Mouse (Mus musculus) hematopoietic stem cell, adult 5-6 weeks (primary cell): ENCODE data around the gene Sstr5. TPM values are rescaled to one million over a fixed set of nuclear protein-coding genes. Genes with fewer than 3 reads are reported as not detected.

Experiments
- ATAC-seq, 2 experiments: fragments of 125-278 bp in 1 of 2; replicated peaks in 1 of 2; 2 replicates each; pipeline ENCODE4 v1.8.0; 2016 to 2017; ENCODE audit warnings: inconsistent platforms in 2 of 2, mild to moderate bottlenecking in 2 of 2, moderate number of reproducible peaks in 2 of 2, low read depth in 1 of 2, moderate TSS enrichment in 1 of 2; ENCODE audit not compliant: low FRiP score in 2 of 2, poor library complexity in 2 of 2, severe bottlenecking in 2 of 2, insufficient read depth in 1 of 2, low TSS enrichment in 1 of 2
- total RNA-seq: library from RNA; stranded (forward); fragments of 172-1452, 232-1000 nt; gene quantifications from 2 replicates; pipeline ENCODE4 v1.2.3, GENCODE M21; 2017

Gene Sstr5
- not detected in 2 replicates for total RNA-seq

DNA sequence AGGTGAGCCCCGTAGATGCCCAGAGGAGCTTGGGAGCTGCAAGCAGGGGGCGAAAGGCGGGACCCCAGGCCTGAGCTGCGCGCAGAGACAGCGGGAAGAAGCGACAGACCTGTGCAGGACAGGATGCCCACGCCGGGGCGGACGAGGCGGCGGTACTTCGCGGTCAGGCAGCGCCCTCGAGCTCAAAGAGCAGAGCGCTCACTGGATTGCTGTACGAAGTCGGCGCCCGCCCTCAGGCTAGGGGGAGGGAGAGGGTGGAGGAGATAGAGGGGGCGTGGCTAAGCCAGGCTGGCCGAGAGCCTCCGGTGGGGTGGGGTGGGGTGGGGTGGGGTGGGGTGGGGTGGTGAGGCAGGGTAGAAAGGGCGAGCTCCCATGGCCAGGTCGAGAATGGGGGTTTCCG lies at the start of gene Sstr5:
Sstr5 (minus strand) TSS at position 276 of the 400 bp plus-strand sequence.
- no peak; a peak in 1 of 4 replicates for ATAC-seq

DNA sequence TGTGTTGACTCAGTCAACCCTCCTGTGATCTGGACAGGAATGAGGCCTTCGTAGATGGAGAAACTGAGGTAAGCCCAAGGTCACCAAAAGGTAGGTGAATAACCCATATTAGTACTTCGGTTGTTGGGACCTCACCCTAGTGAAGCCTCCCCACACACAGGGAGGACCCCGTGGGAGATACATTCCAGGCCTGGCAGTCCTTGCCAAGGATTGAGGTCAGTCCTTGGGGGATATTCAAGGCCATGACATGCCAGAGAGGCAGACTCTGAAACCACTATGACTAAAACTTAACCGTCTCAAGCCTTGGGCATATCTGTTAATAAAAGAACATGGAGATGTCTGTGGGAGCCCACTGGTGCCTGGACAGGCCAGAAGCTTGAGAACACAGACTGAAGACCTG lies 44.7 kb upstream of the Sstr5 start:
- no peak for ATAC-seq

DNA sequence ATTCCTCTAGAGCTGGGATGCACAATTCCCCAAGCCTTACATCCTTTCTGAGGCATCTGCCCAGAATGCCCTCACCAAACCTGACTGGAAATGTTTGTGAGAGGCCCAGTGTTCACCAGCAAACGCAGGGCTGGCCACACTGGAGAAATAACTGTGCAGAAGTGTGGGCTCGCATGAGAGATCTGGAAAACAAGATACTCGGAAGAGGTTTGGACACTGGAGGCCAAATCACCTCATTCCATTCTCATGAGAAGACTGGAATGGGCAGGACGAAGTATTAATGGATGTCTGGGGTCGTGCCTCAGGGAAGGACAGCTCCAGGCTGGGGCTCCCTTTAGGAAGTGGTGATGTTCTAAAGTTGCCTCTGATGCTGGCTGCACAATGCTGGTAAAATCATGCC lies 43.6 kb upstream of the Sstr5 start:
- no peak for ATAC-seq

DNA sequence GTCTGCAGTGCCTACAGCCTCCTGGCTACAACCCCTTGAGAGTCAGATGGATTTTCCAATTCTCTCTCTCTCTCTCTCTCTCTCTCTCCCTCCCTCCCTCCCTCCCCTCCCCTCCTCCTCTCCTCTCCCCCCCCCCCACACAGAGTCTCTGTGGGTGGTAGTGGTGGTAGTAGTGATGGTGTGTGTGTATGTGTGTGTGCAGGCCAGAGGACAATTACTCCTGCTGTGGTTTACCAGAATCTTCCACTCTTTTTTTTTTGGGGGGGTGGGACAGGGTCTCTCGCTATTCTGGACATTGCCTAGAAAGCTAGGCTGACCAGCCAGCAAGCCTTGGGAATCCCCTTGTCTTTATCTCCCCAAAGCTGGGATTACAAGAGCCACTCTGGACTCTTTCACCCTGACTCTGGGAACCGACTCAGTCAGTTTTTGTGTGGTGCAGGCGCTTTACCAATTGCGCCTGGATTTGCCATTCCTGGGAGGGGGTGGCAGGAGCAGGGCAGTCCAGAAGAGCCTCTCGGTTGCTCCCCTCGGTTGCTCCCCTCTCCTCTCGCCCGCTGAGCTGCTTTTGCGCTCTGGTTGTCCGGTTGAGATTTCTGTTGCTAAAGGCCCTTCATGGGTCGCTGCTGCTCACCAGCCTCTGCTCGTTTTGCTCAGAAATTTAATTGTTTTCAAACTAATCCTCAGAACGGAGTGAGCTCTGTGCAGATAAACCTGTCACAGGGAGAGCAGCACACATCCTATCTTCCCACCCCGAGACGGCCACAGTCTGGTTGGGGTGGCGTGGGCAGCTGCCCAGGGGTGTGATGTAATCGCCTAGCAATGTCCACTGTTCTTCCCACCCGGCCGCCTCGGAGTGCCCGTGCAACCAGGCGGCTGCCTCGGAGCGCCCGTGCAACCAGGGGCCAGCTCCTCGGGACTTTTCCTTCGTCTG lies 42.1 kb upstream of the Sstr5 start:
- ATAC-seq: no peak

DNA sequence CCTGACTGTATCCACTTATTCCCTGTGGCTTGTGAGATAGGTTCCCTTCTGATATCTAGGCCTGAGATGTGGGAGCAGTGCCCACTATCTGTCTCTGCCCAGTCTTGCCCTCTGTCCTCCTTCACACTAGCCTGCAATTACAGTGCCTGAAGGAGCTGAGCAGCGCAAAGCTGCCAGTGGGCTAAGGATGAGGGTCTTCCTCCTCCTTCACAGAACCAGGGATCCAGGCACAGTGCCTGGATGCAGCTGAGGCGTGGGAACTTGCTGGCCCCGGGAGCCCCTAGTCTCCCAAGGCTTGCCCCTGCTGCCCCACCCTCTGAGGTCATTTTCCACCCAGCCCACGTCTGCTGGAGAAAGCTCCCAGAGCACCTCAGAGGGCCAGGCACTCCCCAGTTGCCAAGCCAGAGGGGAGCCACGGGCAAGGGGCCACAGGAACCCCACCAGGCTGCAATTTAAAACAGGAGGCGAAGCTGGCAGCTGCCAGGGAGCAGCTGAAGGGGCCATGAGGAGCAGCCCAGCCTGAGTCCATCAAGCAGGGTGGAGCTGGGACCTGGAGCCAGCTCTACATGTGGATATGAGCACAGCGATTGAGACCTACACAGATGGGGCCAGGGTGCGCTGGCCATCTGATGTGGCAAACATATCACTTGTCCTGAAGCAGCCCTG lies 33.4 kb upstream of the Sstr5 start:
- ATAC-seq: no peak

DNA sequence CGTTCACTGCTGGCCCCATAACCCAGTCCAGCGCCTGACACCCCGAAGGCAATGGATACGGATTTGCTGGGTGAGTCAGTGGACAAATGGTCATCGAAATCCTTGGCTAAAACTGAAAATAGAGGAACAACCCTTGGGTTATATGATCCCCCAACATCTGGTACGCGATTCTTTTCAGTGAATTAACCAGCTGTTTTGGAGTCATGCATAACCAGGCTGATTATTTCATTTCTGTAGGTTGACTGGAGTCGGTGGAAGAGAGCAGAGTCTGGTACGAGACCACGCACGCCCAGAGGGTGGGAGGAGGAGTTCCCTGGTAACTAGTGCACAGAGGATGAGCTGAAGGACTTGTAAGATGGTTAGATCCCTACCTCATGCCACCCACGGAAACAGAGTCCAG lies 25.0 kb upstream of the Sstr5 start:
- ATAC-seq: no peak

DNA sequence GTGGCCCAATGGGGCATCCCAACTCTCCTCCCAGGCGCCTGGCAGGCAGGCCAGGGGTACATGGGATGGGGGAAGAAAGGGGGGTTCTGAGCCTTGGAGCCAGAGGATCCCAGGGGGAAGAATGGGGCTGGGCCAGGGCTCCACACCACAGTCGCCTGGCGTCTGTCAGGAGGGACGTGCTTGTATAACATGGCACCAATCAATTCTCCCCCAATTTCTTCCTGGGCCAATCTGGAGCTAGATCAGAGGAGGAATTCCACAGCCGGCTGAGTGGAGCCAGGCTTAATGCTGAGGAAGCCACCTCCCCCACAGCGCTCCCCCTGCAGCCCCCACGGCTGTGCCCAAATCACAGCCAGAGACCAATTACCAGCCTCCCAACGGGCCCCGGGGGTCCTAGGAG lies 23.4 kb upstream of the Sstr5 start:
- ATAC-seq: no peak

DNA sequence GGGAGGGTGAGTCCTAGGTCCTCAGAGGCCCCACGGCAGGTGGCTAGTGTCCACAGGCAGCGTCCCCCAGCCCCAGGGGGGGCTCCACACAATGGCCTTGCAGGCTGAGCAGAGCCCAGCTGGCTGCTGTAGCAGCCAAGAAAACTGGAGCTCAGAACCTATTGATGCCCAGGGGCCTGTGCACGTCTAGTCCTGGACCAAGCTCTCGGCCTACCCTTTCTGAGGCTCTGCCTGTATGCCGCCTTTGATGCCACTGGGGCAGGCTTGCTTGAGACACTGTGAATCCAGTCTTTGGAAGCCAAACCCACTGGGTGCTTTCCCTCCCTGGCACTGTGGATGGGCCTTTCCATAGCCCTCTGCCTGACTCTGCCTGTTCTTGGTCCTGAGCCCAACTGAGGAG lies 22.4 kb upstream of the Sstr5 start:
- ATAC-seq: no peak

DNA sequence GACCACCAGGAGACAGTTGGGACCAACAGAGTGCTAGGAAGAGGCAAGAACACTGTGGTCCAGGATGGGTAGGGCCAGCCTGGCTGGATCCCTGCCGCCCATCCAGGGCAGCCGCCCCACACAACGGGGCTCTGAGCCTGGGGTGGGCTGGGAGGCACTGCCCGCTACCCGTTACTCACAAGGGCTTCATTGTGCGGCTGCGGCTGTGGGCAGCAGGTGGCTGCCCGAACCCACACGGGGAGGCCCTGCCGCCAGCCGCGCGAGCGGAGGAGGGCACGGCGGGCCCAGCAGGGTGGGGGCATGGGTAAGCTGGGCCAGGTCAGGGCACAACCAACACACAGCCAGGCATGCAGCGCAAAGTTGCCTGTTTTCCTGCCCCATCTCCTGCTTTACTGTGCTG lies 21.1 kb upstream of the Sstr5 start:
- ATAC-seq: no peak

DNA sequence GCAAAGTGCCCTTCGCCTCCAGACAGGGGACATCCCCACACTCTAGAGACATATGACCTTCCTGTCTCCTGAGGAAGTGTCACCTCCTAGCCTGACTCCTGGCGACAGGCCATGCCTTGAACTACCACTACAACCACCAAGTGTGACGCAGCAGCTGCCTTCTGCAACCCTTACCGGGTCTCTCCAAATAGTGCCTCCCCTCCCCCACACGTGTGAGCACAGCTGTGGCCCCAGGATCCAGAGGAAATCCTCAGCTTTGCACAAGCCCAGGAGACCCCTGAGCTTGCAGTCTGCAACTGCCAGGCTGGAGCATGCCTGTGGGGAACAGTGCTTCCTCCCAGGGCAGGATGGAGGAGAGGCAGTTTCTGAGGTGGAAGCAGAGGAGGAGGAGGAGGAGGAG lies 19.2 kb upstream of the Sstr5 start:
- 0 out of 4 replicates have a peak, but pooled peaks of 1 of the 2 experiments have one; percentile 17 for ATAC-seq

DNA sequence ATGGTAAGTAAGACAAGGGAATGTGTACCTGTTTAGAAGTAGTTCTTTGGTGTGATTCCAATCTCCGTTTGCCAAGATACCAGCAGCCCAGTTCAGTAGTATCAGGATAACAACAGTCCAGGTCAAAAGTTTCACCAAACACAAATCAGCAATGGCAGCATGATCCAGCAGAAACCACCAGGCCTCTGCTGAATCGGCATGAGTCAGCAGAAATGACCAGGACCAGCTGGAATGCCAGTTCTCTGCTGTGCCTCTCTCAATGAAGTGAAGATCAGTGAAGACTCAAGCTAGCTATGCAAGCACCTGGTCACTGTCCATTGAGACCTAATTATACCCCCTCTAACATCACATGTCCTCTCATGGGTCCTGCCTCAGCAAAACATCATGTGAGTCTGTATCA lies 17.0 kb upstream of the Sstr5 start:
- no peak for ATAC-seq

DNA sequence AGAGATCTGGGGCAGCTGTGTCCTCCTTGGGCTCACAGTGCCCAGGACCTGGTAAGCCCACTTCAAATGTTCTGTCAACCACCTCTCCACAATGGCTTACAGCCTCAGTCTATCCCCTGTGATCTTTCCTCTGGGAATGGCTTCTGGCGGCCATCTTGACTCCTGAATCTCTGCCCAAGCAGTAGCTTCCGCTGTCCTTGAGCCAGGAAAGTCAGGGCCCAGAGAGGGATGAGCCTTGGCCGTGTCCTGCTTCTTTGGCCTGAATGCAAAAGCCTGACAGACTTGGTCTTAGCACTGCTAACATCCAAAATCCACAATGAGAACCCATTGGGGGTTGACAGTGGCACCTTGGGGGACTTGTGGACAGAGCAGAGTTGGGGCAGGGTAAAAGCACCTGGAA lies 14.8 kb upstream of the Sstr5 start:
- no peak for ATAC-seq

DNA sequence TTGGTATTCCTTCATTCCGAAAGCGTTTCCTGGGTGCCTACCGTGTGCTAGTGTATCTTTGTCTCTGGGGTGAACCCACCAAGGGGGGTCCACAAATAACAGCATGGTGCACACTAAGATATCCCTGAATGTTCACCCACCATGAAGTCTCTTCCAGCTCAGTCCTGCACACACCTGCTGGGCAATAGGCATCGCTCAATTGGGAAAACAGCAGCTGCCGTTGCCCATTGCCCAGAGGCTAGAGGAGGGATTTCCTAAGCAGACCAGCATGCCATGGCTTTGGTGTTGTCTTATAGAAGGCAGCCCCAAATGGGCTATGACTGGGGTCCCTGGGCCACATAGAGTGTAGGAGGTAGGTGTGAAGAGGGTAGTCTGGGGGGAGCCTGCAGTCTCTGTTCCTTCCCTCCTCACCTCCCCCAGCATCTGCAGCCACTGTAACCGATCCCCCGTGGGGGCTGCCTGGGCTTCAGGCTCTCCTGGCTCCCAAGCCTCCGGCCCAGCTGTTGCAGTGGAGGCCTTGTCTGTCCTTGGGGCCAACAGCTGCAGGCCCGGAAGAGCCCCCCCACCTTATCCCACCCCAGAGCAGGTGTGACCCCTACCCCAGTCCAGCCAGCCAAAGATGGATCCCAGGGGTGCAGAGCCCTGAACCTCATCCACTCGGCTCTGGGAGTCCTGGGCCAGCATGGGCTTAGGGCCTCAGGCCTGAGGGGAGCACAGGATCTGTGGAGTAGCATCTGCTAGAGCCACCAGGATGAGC lies 13.2 kb upstream of the Sstr5 start:
- ATAC-seq: no peak

DNA sequence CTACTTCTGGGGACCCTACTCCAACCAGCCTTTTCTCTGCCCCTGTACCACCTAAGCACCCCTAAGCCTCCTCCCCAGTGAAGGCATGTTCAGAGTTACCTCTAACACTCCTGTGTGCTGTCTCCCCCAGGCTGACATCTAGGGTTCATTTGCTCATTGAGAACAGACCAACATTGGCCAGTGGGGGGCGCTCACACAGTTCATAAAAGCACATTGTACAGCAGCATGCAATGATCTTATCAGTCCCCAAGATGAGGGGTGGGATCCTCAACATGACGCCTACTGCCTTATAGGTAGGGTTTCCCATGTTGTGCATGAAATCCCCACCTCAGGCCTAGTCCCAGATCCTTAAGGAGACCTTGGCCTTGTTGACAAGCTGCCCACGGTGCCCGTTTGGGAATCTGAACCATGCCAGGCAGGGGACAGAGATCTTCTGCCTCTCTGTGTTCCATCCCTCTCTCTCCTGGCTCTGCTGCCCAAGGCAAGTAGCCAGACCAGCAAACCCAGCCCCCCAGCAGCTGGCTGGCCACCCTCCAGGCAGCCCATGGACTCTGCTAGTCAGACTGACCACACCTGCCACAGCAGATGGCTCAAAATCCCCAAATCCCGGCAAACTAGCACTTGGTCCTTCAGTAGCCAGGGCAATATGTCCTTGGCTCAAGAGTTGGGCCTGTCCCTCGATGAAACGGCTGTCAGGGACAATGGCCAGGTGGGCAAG lies 11.9 kb upstream of the Sstr5 start:
- no peak for ATAC-seq

DNA sequence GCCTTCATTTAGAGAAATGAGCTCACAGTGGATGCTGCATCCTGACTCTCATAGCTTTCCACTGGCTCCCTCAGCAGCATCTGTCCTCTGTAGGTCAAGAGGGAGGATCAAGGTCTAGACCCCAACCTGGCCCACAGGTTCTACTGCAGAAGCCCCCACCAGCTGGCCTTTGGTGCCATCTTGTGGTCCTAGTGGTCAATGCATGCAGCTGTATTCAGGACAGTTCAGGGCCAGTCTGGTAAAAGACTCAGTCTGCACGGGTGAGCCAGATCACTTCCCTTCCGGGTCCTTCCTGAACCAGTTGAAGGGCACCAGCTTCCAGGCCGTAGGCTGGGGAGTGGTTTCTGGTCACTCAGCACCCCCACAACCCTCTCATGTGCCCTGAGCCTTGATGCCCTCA lies 10.7 kb upstream of the Sstr5 start:
- peak; percentile 49 to 67; a peak in 2 of 4 replicates for ATAC-seq

DNA sequence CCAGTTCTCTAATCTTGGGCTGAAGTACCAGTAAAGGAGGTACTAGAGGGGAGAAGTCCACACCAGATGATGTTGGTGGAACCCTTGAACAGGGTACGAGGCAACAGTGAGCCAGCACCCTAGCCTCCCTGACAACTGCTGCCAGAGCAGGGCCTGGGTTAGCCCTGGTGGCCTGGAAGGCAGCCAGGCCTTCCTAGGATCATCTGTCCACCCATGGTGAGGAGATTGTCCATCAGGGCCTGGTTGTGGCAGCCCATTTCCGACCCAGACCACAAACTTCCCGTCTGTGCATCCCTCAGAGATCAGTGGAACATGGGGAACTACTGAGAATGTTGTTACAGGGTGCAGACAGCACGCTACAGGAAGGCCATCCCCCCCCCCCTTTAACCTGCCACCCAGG lies 5.5 kb upstream of the Sstr5 start:
- peak; percentile 29 to 32; a peak in 3 of 4 replicates for ATAC-seq

DNA sequence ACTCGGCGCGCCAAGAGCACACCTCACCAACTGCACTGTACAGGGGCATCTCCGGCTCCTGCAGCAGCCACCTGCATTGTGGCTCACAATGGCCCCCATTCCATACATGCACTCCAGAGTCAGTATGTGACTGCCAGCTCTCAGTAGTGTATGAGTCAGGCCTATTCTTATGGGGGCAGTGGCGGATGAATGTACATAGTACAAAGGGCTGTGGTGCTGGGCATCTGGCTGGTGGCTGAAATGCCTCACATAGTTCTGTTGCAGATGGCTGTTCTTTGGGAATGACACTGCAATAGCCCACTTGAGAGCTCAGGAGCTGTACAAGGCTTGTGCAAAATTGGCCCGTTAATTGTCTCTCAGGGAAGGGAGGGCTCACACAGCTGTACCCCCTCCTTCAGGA lies 15.0 kb downstream of the Sstr5 start:
- no peak for ATAC-seq
